Mouse (Mus musculus) erythroblast, embryonic 14.5 days (primary cell): ENCODE results near the gene Rbms3.

Experiments
- GATA1 ChIP-seq: IDR thresholded peaks from 2 replicates; pipeline ENCODE4 v1.6.1; 2012; ENCODE audit warnings: low read length, inconsistent platforms, mixed read lengths
- TAL1 ChIP-seq: IDR thresholded peaks from 3 replicates; pipeline ENCODE4 v1.6.1; 2012; ENCODE audit warnings: low read length, inconsistent platforms, mixed read lengths

GRCm38 (mm10) chr9:117554356-117554755 is 75.4 kb downstream of the Rbms3 start:
- no peak for TF ChIP-seq TAL1
- TF ChIP-seq GATA1: no peak
